ENCODE assay signal across 21 mouse cellular contexts in the genomic region with DNA sequence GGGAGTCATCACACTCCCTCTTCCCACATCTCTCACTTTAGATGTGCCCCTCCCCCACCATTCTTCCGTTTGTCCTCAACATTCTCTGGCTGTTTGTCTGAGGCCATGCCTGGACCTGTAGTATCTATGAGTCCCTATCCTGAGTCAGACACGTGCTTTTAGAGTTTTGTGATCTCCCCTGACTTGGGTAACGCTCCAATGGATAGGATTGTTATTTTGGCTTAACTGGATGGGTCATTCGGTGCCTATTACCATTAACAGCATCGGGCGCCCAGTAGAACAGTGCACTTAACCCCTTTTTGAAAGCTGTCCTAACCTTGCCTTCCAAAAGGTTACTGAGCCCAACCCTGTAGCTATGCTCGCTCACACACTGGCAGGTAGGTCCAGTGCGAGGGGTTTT.
DNase-seq lines count a peak whose midpoint lies in the region; ATAC-seq and TF ChIP-seq lines count a peak whose summit lies in the region.
"Had no signal": no experiment of that assay in that cellular context is flagged by ENCODE, and none has a peak within 500 bp of the region (broad histone marks: within the 10 kb centered on the region; RNA-seq: fewer than 3 reads in every experiment).

No protein-coding gene starts in this region.

- no peak overlapping the region for H3K27ac ChIP-seq in kidney, embryonic 15.5 days
- no peak overlapping the region for H3K27ac ChIP-seq in kidney, adult 2 months (ENCODE audit: insufficient read depth, low read depth, low read length)
- H3K27ac ChIP-seq in testis, adult 2 months (ENCODE audit: control insufficient read depth, insufficient read depth, low read depth, low read length) = peak overlapping the region; percentile 74
- H3K27ac ChIP-seq: embryonic facial prominence, embryonic 10.5 days; embryonic facial prominence, embryonic 12.5 days; forebrain, embryonic 13.5 days had no signal

- 65% methylated on average over 8 of the region's 8 CpGs for WGBS in kidney, embryonic 15.5 days
- WGBS in kidney, adult 2 months = 50% methylated on average over 8 of the region's 8 CpGs

- no peak overlapping the region for H3K4me3 ChIP-seq in kidney, embryonic 15.5 days (replicated peaks)
- H3K4me3 ChIP-seq in kidney, adult 2 months (ENCODE audit: insufficient read depth, low read depth, low read length) = no peak overlapping the region
- H3K4me3 ChIP-seq in testis, adult 2 months (ENCODE audit: control insufficient read depth, low read depth, low read length) = peak overlapping the region; percentile 58
- H3K4me3 ChIP-seq: embryonic facial prominence, embryonic 10.5 days; embryonic facial prominence, embryonic 12.5 days; forebrain, embryonic 13.5 days; forebrain, embryonic 15.5 days had no signal

- no peak overlapping the region for H3K4me2 ChIP-seq in kidney, embryonic 15.5 days
- H3K4me2 ChIP-seq: embryonic facial prominence, embryonic 12.5 days; forebrain, embryonic 13.5 days; forebrain, embryonic 15.5 days had no signal

- no peaks in the 10 kb centered on the region for H3K27me3 ChIP-seq in kidney, embryonic 15.5 days
- H3K27me3 ChIP-seq in kidney, adult 2 months (replicated peaks; ENCODE audit: control insufficient read depth, insufficient read depth, low read length) = no peaks in the 10 kb centered on the region
- no peaks in the 10 kb centered on the region for H3K27me3 ChIP-seq in testis, adult 2 months (ENCODE audit: control insufficient read depth, insufficient read depth, low read length)
- H3K27me3 ChIP-seq: embryonic facial prominence, embryonic 12.5 days; forebrain, embryonic 13.5 days; forebrain, embryonic 15.5 days had no signal

- TF ChIP-seq CTCF in kidney, adult 2 months (conservative IDR thresholded peaks at IDR 0.05; ENCODE audit: insufficient read depth, insufficient read length, low read depth, low read length) = no peak
- TF ChIP-seq CTCF in testis, adult 2 months (IDR thresholded peaks at IDR 0.05; ENCODE audit: control insufficient read depth, insufficient read depth, insufficient replicate concordance, low read depth, low read length) = no peak

- no peaks in the 10 kb centered on the region for H3K4me1 ChIP-seq in kidney, embryonic 15.5 days
- H3K4me1 ChIP-seq in kidney, adult 2 months (ENCODE audit: control insufficient read depth, insufficient read depth, low read length) = no peaks in the 10 kb centered on the region
- H3K4me1 ChIP-seq in testis, adult 2 months (ENCODE audit: control insufficient read depth, insufficient read depth, low read length) = peaks cover 18% of the 10 kb centered on the region

- H3K9ac ChIP-seq in kidney, embryonic 15.5 days = no peak overlapping the region
- H3K9ac ChIP-seq: embryonic facial prominence, embryonic 12.5 days; forebrain, embryonic 13.5 days; forebrain, embryonic 15.5 days; forebrain, postnatal 0 days had no signal

- no peaks in the 10 kb centered on the region for H3K9me3 ChIP-seq in kidney, embryonic 15.5 days (replicated peaks)
- H3K9me3 ChIP-seq: embryonic facial prominence, embryonic 10.5 days; embryonic facial prominence, embryonic 12.5 days; forebrain, embryonic 13.5 days; forebrain, embryonic 15.5 days had no signal

- DNase-seq in kidney, adult 2 months = no peak
- DNase-seq in testis, postnatal 10 days (ENCODE audit: low spot score) = no peak
- DNase-seq in ES-CJ7 (ENCODE audit: low read depth, low spot score) (peak; percentile 27), ZHBTc4 (ENCODE audit: low read depth, low spot score) (peak; percentile 47)
- no peak for DNase-seq in layer of hippocampus, adult 9-11 months
- no peak for DNase-seq in cerebellum, postnatal 14 days
- DNase-seq: adrenal gland, adult 2 months; adrenal gland, postnatal 10 days; adrenal gland, postnatal 25 days; cerebellum, adult 11 months; cerebellum, adult 18-20 months; cerebellum, adult 8-10 months; cerebellum, adult 9-11 months; cerebellum, postnatal 25 days; forebrain, postnatal 0 days had no signal

- no peak for TF ChIP-seq POLR2A in kidney, adult 2 months (IDR thresholded peaks at IDR 0.05; ENCODE audit: low read depth, low read length)
- no peak for TF ChIP-seq POLR2A in testis, adult 2 months (IDR thresholded peaks at IDR 0.05; ENCODE audit: control insufficient read depth, low read depth, low read length)

- no peaks in the 10 kb centered on the region for H3K36me3 ChIP-seq in kidney, embryonic 15.5 days
- no peaks in the 10 kb centered on the region for H3K36me3 ChIP-seq in kidney, adult 2 months (ENCODE audit: control insufficient read depth, insufficient read depth, low read length)
- H3K36me3 ChIP-seq in testis, adult 2 months (ENCODE audit: control insufficient read depth, insufficient read depth, low read length) = no peaks in the 10 kb centered on the region
- H3K36me3 ChIP-seq: embryonic facial prominence, embryonic 10.5 days; embryonic facial prominence, embryonic 12.5 days; forebrain, embryonic 15.5 days had no signal

- ATAC-seq in kidney, embryonic 15.5 days (replicated peaks; ENCODE audit: low FRiP score) = peak; percentile 75
- ATAC-seq: forebrain, embryonic 13.5 days; forebrain, embryonic 15.5 days; forebrain, postnatal 0 days had no signal

Comparison
In these comparisons a context has a peak if more than half of its experiments do, and no peak if none do; other contexts are left out.
1. DNase-seq: peak in ES-CJ7 (single experiment) and ZHBTc4 (single experiment); none in kidney, adult 2 months (single experiment), testis, postnatal 10 days (single experiment), layer of hippocampus, adult 9-11 months (single experiment) and cerebellum, postnatal 14 days (0 of 2).